Mouse (Mus musculus): ENCODE results near the gene Prr13.

DNA sequence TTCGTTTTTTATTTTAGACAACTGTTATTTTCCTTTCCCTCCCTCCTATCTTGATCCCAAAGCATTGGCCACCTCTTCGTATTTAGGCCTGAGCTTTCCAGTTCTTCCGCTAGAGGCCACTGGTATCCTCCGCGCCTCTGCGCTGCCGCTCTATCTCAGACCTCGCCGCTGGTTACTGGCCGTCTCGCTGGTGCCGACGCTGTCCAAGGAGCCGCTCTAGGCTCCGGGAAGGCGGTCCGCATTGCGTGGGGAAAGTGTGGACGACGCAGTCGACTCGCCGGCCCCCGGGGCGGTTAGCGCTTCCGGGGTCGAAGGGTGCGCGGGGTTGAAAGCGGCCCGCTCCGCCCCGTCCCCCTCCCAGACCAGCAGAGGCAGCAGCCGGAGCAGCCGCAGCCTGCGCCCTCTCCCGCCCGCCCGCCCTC lies 11.4 kb downstream of the Prr13 start, which contains the start of gene Pcbp2:
- TF ChIP-seq POLR2A (IDR thresholded peaks at IDR 0.05; ENCODE audit: insufficient read depth, low read depth, low read length) (peak; percentile 48; the same call in 1 of the 2 replicates), CTCF (IDR thresholded peaks at IDR 0.05) (peak; percentile 98; the same call in 1 of the 2 replicates), EP300 (IDR thresholded peaks at IDR 0.05; ENCODE audit: insufficient read depth, low read depth, low read length) (peak; percentile 83)
